Mouse (Mus musculus): ENCODE measurements around the gene Thumpd2. TPM values are rescaled to one million over a fixed set of nuclear protein-coding genes. Genes with fewer than 3 reads are reported as not detected.

Thumpd2 gene
- polyA plus RNA-seq, 1 experiment from 2014 or later, result 6.9 TPM

- H3K9ac ChIP-seq (ENCODE audit: low read length), result no peak overlapping the region
- H3K27me3 ChIP-seq (ENCODE audit: control insufficient read depth, insufficient read depth, low read length), result no peaks in the 10 kb centered on the region
- no peak for DNase-seq (ENCODE audit: low spot score)
- H3K4me3 ChIP-seq (ENCODE audit: low read depth, low read length), result no peak overlapping the region
- ATAC-seq (ENCODE audit: low FRiP score, low TSS enrichment), result no peak
- no peaks in the 10 kb centered on the region for H3K9me3 ChIP-seq (ENCODE audit: control insufficient read depth, low read length)
- H3K4me2 ChIP-seq (replicated peaks; ENCODE audit: low read depth), result no peak overlapping the region
- WGBS, result 63% methylated on average over 3 of the region's 3 CpGs
- no peaks in the 10 kb centered on the region for H3K4me1 ChIP-seq (replicated peaks; ENCODE audit: control insufficient read depth, insufficient read depth)
- no peaks in the 10 kb centered on the region for H3K36me3 ChIP-seq (ENCODE audit: control insufficient read depth, insufficient read depth, low read length)
- H3K27ac ChIP-seq (replicated peaks), result no peak overlapping the region
- TF ChIP-seq CTCF (IDR thresholded peaks at IDR 0.05; ENCODE audit: low read depth) (no peak), EP300 (optimal IDR thresholded peaks at IDR 0.05) (no peak)
These were observed 24.0 kb upstream of the Thumpd2 start for GRCm38 (mm10) chr17:81088866-81089265.

GRCm38 (mm10) chr17:81087735-81088134 lies 22.9 kb upstream of the Thumpd2 start:
- H3K9ac ChIP-seq (ENCODE audit: low read length), result no peak overlapping the region
- no peak for ATAC-seq (ENCODE audit: low FRiP score, low TSS enrichment)
- TF ChIP-seq CTCF (IDR thresholded peaks at IDR 0.05; ENCODE audit: low read depth) (no peak), EP300 (optimal IDR thresholded peaks at IDR 0.05) (no peak)
- 73% methylated on average over 4 of the region's 4 CpGs for WGBS
- DNase-seq (ENCODE audit: low spot score), result no peak
- no peak overlapping the region for H3K4me3 ChIP-seq (ENCODE audit: low read depth, low read length)
- no peaks in the 10 kb centered on the region for H3K4me1 ChIP-seq (replicated peaks; ENCODE audit: control insufficient read depth, insufficient read depth)
- H3K36me3 ChIP-seq (ENCODE audit: control insufficient read depth, insufficient read depth, low read length), result no peaks in the 10 kb centered on the region
- H3K9me3 ChIP-seq (ENCODE audit: control insufficient read depth, low read length), result no peaks in the 10 kb centered on the region
- H3K27me3 ChIP-seq (ENCODE audit: control insufficient read depth, insufficient read depth, low read length), result no peaks in the 10 kb centered on the region
- no peak overlapping the region for H3K27ac ChIP-seq (replicated peaks)
- no peak overlapping the region for H3K4me2 ChIP-seq (replicated peaks; ENCODE audit: low read depth)

DNA sequence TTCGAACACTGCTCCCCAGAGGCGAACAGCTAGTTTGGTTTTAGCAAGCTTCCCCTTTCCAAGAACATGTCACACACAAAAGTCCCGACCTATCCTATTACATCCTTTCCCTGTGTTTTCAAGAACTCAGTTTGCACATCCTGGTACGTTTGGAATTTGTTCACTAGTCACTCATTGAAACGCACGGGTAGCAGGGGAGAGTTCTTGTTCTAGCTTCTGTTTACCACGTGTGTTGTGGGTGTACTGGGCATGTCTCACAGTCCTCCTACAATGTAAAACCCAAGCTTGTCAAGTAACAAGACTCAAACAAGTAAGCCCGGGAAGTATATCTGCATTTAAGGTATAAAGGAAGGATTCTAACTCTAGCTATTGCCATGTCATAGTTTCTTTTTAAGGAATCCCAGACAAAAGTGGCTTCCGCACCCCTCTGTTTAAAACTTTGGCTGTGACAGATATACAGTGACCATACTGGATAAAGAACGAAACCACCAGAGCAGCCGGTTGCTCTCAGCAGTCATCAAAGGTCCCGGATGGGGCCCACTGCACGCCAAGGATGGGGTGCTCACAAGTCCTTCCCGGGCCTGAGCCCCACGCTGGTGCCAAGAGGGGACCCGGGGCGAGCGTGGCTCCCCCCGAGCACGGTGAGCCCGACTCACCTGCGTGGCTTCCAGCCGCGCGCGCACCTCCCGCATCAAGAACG lies 453 bp downstream of the Thumpd2 start:
- peak overlapping the region; percentile 92 for H3K27ac ChIP-seq (replicated peaks)
- H3K36me3 ChIP-seq (ENCODE audit: control insufficient read depth, insufficient read depth, low read length), result no peaks in the 10 kb centered on the region
- H3K4me3 ChIP-seq (ENCODE audit: low read depth, low read length), result peak overlapping the region; percentile 92
- peak overlapping the region; percentile 73 for H3K4me2 ChIP-seq (replicated peaks; ENCODE audit: low read depth)
- peak overlapping the region; percentile 95 for H3K9ac ChIP-seq (ENCODE audit: low read length)
- H3K9me3 ChIP-seq (ENCODE audit: control insufficient read depth, low read length), result no peaks in the 10 kb centered on the region
- DNase-seq (ENCODE audit: low spot score) (no peak), ATAC-seq (ENCODE audit: low FRiP score, low TSS enrichment) (peak; percentile 87)
- H3K27me3 ChIP-seq (ENCODE audit: control insufficient read depth, insufficient read depth, low read length), result no peaks in the 10 kb centered on the region
- H3K4me1 ChIP-seq (replicated peaks; ENCODE audit: control insufficient read depth, insufficient read depth), result 0 out of 2 replicates have a peak, but pooled peaks cover 2% of the 10 kb centered on the region
- WGBS, result 9% methylated on average over 26 of the region's 28 CpGs
- TF ChIP-seq CTCF (IDR thresholded peaks at IDR 0.05; ENCODE audit: low read depth) (no peak), EP300 (optimal IDR thresholded peaks at IDR 0.05) (no peak)

GRCm38 (mm10) chr17:81063346-81063745 lies 1.5 kb downstream of the Thumpd2 start:
- TF ChIP-seq CTCF (IDR thresholded peaks at IDR 0.05; ENCODE audit: low read depth) (no peak), EP300 (optimal IDR thresholded peaks at IDR 0.05) (no peak)

DNA sequence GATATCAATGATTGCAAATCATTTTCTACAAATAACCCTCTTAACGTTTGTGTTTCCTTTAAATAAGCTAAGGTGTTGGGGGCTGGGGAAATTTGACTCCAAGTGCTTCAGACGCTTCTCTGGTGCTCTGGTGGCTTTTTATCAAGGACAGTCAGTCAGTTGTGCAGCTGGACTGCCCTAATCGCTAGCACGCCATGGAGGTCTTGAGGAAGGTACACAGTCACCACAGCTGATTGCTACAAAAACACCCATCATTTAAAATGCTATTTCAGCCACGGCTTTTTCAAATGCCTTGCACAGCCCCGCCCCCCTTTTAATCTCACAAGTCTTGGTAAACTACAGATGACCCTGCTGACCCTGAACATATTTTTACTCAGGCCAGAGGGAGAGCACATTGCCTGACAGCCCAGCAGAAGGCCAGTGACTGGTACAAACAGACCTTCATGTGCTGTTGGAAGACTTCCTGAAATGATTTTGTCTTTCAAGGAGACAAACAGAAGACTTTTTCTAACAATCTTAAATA lies 2.5 kb downstream of the Thumpd2 start:
- TF ChIP-seq EP300 (optimal IDR thresholded peaks at IDR 0.05) (no peak), CTCF (IDR thresholded peaks at IDR 0.05; ENCODE audit: low read depth) (no peak)
- ATAC-seq (ENCODE audit: low FRiP score, low TSS enrichment), result no peak
- Histone ChIP-seq H3K9ac (ENCODE audit: low read length) (no peak overlapping the region), H3K4me1 (replicated peaks; ENCODE audit: control insufficient read depth, insufficient read depth) (0 out of 2 replicates have a peak, but pooled peaks cover 2% of the 10 kb centered on the region), H3K36me3 (ENCODE audit: control insufficient read depth, insufficient read depth, low read length) (no peaks in the 10 kb centered on the region), H3K27ac (replicated peaks) (no peak overlapping the region), H3K27me3 (ENCODE audit: control insufficient read depth, insufficient read depth, low read length) (no peaks in the 10 kb centered on the region), H3K9me3 (ENCODE audit: control insufficient read depth, low read length) (no peaks in the 10 kb centered on the region), H3K4me2 (replicated peaks; ENCODE audit: low read depth) (no peak overlapping the region), H3K4me3 (ENCODE audit: low read depth, low read length) (no peak overlapping the region)
- DNase-seq (ENCODE audit: low spot score), result no peak
- WGBS, result 22% methylated on average over 6 of the region's 6 CpGs

More at GRCm38 (mm10) chr17:81063346-81063745, 1.5 kb downstream of the Thumpd2 start:
- DNase-seq (ENCODE audit: low spot score) (no peak), ATAC-seq (ENCODE audit: low FRiP score, low TSS enrichment) (no peak)
- 80% methylated on average over 3 of the region's 3 CpGs for WGBS
- Histone ChIP-seq H3K27me3 (ENCODE audit: control insufficient read depth, insufficient read depth, low read length) (no peaks in the 10 kb centered on the region), H3K4me2 (replicated peaks; ENCODE audit: low read depth) (no peak overlapping the region), H3K27ac (replicated peaks) (no peak overlapping the region; the same call in 1 of the 2 replicates), H3K9me3 (ENCODE audit: control insufficient read depth, low read length) (no peaks in the 10 kb centered on the region), H3K9ac (ENCODE audit: low read length) (no peak overlapping the region), H3K4me1 (replicated peaks; ENCODE audit: control insufficient read depth, insufficient read depth) (0 out of 2 replicates have a peak, but pooled peaks cover 2% of the 10 kb centered on the region), H3K4me3 (ENCODE audit: low read depth, low read length) (no peak overlapping the region), H3K36me3 (ENCODE audit: control insufficient read depth, insufficient read depth, low read length) (no peaks in the 10 kb centered on the region)

DNA sequence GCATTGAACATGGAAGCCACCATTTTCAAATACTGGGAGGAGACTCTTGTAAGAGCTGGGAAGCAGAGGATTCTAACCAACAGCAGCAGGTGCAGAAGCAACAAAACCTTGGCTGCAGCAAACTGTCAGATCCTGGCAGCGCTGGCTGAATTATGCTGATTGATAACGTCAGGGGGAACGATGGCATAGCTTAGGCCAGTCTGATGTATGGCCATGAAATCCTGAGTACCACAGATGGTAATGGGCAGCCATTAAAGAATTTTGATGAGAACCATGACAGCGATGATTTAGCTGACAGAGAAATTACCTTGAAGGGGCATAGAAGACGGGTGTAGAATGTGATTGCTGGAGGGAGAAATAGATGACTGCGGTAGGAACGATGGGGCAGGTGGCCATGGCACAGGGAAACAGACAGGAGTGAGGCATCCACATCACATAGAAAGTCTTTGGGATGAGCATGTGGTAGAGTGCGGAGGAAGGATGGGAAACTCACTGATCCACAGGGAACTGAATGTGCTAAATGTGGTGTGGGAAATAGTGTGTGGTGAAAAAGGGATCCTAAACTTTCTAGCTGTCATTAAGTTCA lies 8.0 kb downstream of the Thumpd2 start:
- H3K9me3 ChIP-seq (ENCODE audit: control insufficient read depth, low read length), result no peaks in the 10 kb centered on the region
- H3K4me3 ChIP-seq (ENCODE audit: low read depth, low read length), result no peak overlapping the region
- no peak for DNase-seq (ENCODE audit: low spot score)
- ATAC-seq (ENCODE audit: low FRiP score, low TSS enrichment), result no peak
- WGBS, result 83% methylated on average over 8 of the region's 8 CpGs
- no peak overlapping the region for H3K4me2 ChIP-seq (replicated peaks; ENCODE audit: low read depth)
- no peak overlapping the region for H3K9ac ChIP-seq (ENCODE audit: low read length)
- H3K4me1 ChIP-seq (replicated peaks; ENCODE audit: control insufficient read depth, insufficient read depth), result peaks cover 2% of the 10 kb centered on the region; the same call in 1 of the 2 replicates
- H3K27me3 ChIP-seq (ENCODE audit: control insufficient read depth, insufficient read depth, low read length), result no peaks in the 10 kb centered on the region
- H3K27ac ChIP-seq (replicated peaks), result no peak overlapping the region
- H3K36me3 ChIP-seq (ENCODE audit: control insufficient read depth, insufficient read depth, low read length), result peaks cover 6% of the 10 kb centered on the region
- TF ChIP-seq CTCF (IDR thresholded peaks at IDR 0.05; ENCODE audit: low read depth) (no peak), EP300 (optimal IDR thresholded peaks at IDR 0.05) (no peak)
